Mouse (Mus musculus) ovary, postnatal 10 days (tissue): ENCODE results near the gene Sipa1l1.
A peak's percentile ranks its signal among the peaks of the same experiment; 100 is the strongest.

Experiments
- DNase-seq: peaks from one replicate; pipeline ENCODE4 v3.0.0; 2022; ENCODE audit warnings: low spot score

The Sipa1l1 gene

GRCm38 (mm10) chr12:82425853-82426252 lies 256.7 kb downstream of the Sipa1l1 start:
- no peak for DNase-seq

GRCm38 (mm10) chr12:82427416-82427815 lies 258.3 kb downstream of the Sipa1l1 start:
- no peak for DNase-seq

GRCm38 (mm10) chr12:82428466-82428865 lies 259.3 kb downstream of the Sipa1l1 start:
- no peak for DNase-seq

GRCm38 (mm10) chr12:82433311-82433710 lies 264.2 kb downstream of the Sipa1l1 start:
- DNase-seq: no peak

GRCm38 (mm10) chr12:82434591-82434990 lies 265.5 kb downstream of the Sipa1l1 start:
- DNase-seq: no peak

GRCm38 (mm10) chr12:82441479-82441878 lies 272.4 kb downstream of the Sipa1l1 start:
- no peak for DNase-seq

GRCm38 (mm10) chr12:82446609-82447024 lies 277.5 kb downstream of the Sipa1l1 start:
- no peak for DNase-seq

GRCm38 (mm10) chr12:82448129-82448815 lies 279.2 kb downstream of the Sipa1l1 start:
- DNase-seq: no peak

GRCm38 (mm10) chr12:82452428-82452827 lies 283.3 kb downstream of the Sipa1l1 start:
- DNase-seq: no peak

GRCm38 (mm10) chr12:82454415-82454814 lies 285.3 kb downstream of the Sipa1l1 start:
- no peak for DNase-seq

- DNase-seq: no peak
These were observed 286.7 kb downstream of the Sipa1l1 start for GRCm38 (mm10) chr12:82455700-82456413.

- DNase-seq: no peak
These were observed 287.3 kb downstream of the Sipa1l1 start for GRCm38 (mm10) chr12:82456414-82456805.

- no peak for DNase-seq
These were observed 288.5 kb downstream of the Sipa1l1 start for GRCm38 (mm10) chr12:82457609-82458008.

- DNase-seq: no peak
These were observed 288.9 kb downstream of the Sipa1l1 start for GRCm38 (mm10) chr12:82458017-82458416.

GRCm38 (mm10) chr12:82467234-82467633 lies 298.1 kb downstream of the Sipa1l1 start:
- DNase-seq: no peak

- DNase-seq: no peak
These were observed 298.5 kb downstream of the Sipa1l1 start for GRCm38 (mm10) chr12:82467641-82468040.

GRCm38 (mm10) chr12:82468416-82468815 lies 299.3 kb downstream of the Sipa1l1 start:
- DNase-seq: no peak

GRCm38 (mm10) chr12:82469706-82470361 lies 300.7 kb downstream of the Sipa1l1 start:
- DNase-seq: peak; percentile 66

- DNase-seq: no peak
These were observed 301.3 kb downstream of the Sipa1l1 start for GRCm38 (mm10) chr12:82470362-82470936.

- DNase-seq: no peak
These were observed 303.7 kb downstream of the Sipa1l1 start for GRCm38 (mm10) chr12:82472796-82473195.

GRCm38 (mm10) chr12:82473238-82473637 lies 304.1 kb downstream of the Sipa1l1 start:
- DNase-seq: no peak

- no peak for DNase-seq
These were observed 305.3 kb downstream of the Sipa1l1 start for GRCm38 (mm10) chr12:82474409-82474808.

GRCm38 (mm10) chr12:82476028-82476427 lies 306.9 kb downstream of the Sipa1l1 start:
- DNase-seq: no peak
